Mouse (Mus musculus): ENCODE measurements around the gene Arvcf. TPM values are rescaled to one million over a fixed set of nuclear protein-coding genes. Genes with fewer than 3 reads are reported as not detected.
A peak's percentile ranks its signal among the peaks of the same experiment; 100 is the strongest.

Arvcf gene
- total RNA-seq, 2 experiments from 2014 or later: 0.21 to 1.9 TPM

DNA sequence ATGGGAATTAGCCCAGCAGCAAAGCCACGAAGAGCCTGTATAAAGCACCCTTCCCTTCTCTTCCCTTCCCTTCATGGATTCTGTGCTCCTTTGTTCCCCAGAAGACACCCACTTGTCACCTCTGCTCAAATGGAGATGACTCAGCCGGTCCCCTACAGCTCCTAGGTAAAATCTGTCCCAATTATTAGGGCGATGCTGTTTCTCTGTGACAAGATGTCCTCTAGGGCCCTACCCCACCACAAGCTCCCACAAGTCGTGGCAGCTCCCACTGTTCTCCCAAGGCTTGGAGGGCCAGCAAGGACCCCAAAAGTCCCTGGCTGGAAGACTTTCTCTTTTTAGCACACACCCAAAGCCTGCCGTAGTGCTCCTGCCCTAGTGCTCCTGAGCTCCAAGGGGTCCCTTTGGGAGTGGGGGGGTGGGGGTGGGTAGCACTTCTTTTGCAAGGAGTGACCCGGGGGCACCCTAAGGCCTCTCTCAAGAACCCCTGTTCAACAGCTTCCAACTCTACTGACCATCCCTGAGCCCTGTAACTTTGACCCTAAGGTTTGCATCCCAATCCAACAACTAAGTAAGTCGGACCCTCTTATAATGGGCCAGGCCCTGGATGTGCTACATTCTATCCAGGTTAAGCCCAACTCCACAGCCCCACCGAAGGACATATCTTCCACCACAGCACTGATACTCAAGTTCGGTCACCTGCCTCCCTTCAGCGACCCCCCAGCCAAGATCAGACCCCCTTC lies 77.7 kb downstream of the Arvcf start:
- no peak; the same call in 1 of the 2 replicates for ATAC-seq (replicated peaks; ENCODE audit: poor library complexity, severe bottlenecking)

DNA sequence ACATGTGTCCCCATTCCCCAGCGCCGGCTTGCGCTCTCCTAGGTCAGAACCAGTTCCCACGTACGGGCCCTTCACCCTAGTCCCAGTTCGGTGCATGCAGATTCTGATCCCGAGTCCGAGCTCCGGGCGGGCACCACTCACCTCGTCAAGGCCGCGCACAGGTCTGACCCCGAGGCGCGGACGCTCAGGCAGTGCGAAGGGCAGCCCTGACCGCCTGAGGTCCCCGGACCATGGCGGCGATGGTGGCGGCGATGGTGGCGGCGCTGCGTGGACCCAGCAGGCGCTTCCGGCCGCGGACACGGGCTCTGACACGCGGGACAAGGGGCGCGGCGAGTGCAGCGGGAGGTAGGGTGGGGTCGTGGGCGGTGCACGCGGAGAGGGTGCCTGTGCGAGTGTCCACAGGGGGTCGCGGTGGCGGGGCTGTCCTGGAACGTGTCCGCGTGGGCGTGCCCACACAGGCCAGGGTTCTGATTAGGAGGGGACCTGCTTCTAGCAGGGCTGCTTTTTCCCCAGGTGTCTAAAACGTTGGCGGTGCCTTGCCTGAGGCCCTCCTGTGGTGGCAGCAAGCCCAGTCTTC lies 78.3 kb downstream of the Arvcf start, which contains the start of gene Txnrd2:
Gene Txnrd2, plus strand, starts transcription at position 170 of the 577 bp plus-strand sequence.
- peak; percentile 81 for ATAC-seq (replicated peaks; ENCODE audit: poor library complexity, severe bottlenecking)

GRCm38 (mm10) chr16:18426802-18427280 lies 78.9 kb downstream of the Arvcf start, which contains the start of gene Comt:
TSS of gene Comt (minus strand) at chr16:18426852.
- 0 out of 2 replicates have a peak, but pooled peaks have one; percentile 1 for ATAC-seq (replicated peaks; ENCODE audit: poor library complexity, severe bottlenecking)

DNA sequence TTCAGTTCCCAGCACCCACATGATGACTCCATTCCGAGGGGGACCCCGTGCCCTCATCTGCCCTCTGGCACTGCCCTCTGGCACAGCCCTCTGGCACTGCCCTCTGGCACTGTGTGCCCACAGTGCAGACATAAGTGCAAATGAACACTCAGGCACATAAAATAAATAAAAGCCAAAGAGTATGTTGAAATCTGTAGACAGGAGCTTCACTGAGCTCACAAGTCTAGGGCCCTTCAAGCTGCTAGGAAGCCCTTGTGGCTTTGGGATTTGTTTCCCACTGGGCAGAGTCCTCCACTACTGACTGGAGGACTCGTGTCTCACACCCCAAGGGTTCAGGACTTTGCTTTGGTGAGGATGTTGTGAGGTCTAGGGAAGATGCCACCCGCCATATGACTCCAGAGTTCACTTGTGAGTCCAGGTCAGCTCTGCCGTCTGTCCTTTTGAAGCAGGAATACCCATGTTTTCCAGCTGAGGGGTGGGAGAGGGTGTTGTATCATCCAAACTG lies 80.1 kb downstream of the Arvcf start:
- ATAC-seq (replicated peaks; ENCODE audit: poor library complexity, severe bottlenecking): no peak

DNA sequence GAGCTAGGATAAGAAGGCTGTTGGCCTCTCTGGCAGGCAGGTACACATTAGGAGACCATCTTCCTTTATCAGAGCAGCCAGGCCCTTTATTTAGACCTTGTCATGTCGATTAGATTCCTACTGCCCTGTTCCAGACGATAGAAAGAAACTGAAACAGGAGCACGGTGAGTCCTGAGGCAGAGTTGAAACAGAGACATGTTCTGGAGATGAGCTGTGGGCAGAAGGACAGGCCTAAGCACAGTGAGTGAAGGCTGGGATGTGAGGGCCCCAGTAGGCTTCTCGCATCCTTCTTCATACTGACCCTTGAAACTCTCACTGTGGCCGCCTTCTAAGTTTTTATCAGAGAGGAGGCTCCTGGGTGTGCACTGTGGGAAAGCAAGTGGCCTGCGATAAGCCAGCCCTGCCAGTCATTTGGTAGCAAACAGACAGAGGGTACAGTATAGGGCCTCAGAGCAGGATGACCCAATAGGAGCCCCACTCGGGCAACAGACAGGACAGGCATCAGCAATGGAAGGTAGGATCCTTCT lies 80.6 kb downstream of the Arvcf start:
- ATAC-seq (replicated peaks; ENCODE audit: poor library complexity, severe bottlenecking): no peak

GRCm38 (mm10) chr16:18429641-18430040 lies 81.7 kb downstream of the Arvcf start:
- ATAC-seq (replicated peaks; ENCODE audit: poor library complexity, severe bottlenecking): no peak

DNA sequence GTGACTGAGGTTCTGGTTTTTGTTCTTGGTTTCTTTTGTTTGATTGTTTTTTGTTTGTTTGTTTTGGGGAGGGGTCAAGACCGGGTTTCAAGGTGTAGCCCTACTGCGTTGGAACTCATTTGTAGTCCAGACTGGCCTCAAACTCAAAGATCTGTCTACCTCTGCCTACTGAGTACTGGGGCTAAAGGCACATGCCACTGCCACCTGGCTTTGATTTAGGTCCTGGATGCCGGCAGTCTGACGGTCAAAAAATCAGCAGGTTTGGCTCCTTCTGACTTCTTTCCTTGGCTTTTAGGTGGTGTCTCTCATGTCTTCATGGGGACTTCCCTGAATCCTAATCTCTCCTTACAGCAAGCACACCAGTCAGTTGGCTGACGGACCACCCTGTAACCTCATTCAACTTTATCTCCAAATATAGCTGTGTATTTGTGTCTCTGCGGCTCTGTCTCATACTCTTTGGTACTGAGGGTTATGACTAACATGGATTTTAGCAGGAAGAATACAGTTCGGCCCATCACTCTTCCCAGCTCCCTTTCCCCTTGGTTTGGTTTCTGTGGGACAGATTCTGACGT lies 82.7 kb downstream of the Arvcf start:
- no peak for ATAC-seq (replicated peaks; ENCODE audit: poor library complexity, severe bottlenecking)

GRCm38 (mm10) chr16:18433341-18433920 lies 85.4 kb downstream of the Arvcf start:
- ATAC-seq (replicated peaks; ENCODE audit: poor library complexity, severe bottlenecking): no peak

DNA sequence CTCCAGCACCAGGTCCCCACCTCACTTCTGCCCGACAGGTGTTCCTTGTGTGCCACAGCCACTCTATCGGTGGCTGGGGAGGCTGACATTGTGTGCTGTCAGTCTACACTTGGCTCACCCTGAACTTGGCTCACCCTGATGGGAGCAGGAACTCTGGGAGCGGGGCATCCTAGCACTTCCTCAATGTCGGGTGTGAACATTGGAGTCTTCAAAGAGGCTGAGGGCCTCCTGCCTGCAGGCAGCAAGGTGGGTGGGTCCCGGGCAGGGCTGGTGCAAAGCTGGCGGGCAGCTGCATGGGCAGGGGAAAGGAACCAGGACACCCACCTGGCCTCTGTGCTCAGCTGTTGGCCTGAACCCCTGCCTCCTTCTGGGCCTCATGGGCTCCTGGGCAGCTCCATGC lies 88.1 kb downstream of the Arvcf start:
- no peak for ATAC-seq (replicated peaks; ENCODE audit: poor library complexity, severe bottlenecking)

DNA sequence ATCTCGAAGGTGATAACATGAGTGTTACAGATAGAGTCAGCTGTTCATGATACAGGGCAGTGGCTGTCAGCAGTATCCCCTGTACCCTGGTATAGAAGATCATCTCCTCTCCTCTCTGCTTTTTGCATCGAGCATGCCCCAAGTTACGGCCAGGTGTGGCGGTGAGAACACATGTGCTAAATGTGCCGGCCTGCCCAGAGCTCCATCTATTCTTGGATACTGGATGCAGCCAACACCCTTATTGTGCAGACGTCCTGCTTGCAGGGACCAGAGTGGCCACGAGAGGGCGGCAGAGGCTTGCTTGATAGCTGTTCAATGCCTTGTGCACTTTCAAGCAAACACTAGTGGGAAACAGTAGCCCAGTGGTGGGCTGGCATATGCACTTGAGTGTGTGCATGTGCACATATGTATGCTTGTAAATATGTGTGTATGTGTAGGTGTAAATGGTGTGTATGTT lies 95.4 kb downstream of the Arvcf start:
- peak; percentile 95 for ATAC-seq (replicated peaks; ENCODE audit: poor library complexity, severe bottlenecking)

DNA sequence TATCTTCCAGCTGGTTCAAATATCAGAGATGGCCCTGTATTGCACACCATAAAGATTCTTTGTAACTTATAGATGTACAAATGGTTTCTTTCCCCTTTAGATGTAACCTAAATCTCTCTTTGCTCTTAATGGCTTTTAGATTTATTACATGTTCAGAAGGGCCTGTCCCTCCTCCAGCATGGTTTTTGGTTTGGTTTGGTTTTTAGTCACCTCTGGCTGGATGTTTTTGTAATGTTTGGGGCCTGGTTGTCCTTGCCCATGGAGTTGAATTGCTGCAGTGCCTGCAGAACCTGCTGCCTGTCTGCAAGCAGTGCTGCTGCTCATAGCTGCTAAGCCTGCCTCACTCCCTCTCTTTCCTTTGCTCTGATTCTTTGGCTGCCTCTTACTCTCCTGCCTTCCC lies 99.3 kb downstream of the Arvcf start:
- no peak for ATAC-seq (replicated peaks; ENCODE audit: poor library complexity, severe bottlenecking)

DNA sequence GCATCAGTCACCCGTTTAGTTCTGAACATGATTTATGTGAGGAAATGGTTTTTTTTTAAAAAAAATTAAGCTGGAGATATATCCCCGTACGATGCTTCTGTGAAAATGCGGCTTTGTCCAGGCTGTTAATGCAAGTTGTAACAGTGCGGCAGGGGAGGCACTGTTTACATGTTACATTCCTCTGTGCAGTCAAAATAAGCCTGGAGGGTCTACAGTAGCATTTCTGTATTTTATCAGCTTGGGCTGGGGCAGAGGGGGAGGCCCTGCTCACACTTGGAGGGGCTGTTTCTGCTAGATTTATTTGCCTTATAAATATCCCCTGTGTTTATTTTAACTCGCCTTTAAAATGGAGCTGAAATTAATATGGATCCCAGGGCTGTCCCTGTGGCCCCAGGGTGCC lies 100.1 kb downstream of the Arvcf start:
- ATAC-seq (replicated peaks; ENCODE audit: poor library complexity, severe bottlenecking): no peak

GRCm38 (mm10) chr16:18449005-18449404 lies 101.0 kb downstream of the Arvcf start:
- no peak for ATAC-seq (replicated peaks; ENCODE audit: poor library complexity, severe bottlenecking)

- ATAC-seq (replicated peaks; ENCODE audit: poor library complexity, severe bottlenecking): no peak
These were observed 103.7 kb downstream of the Arvcf start for GRCm38 (mm10) chr16:18451486-18452181.

DNA sequence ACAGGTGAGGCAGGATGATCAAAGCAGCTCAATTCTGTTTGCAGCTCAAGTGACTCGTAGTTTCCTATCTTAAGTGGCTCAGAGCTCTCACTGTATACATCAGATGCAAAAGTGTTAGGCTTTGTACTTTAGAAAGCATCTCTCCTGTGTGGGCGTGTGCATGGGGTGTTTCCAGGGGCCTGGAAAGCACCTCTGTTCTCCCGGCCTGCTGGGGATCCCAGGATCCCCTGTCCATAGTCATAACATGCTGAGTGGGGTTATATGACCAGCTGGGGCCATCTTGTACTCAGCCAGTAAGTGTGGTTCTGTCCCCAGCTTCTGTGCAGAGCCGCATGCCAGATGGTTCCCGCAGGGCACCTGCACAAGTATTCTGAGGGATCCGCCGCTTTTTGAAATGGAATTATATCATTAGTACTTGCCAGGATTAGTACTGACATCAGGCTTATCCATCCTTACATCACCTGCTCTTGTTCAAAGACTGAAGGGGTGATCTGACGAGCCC lies 104.4 kb downstream of the Arvcf start:
- ATAC-seq (replicated peaks; ENCODE audit: poor library complexity, severe bottlenecking): no peak

GRCm38 (mm10) chr16:18453846-18454245 lies 105.9 kb downstream of the Arvcf start:
- ATAC-seq (replicated peaks; ENCODE audit: poor library complexity, severe bottlenecking): no peak

- ATAC-seq (replicated peaks; ENCODE audit: poor library complexity, severe bottlenecking): no peak
These were observed 107.4 kb downstream of the Arvcf start for GRCm38 (mm10) chr16:18455407-18455806.

Data from granulocyte monocyte progenitor cell, adult 5-6 weeks (primary cell).